Mouse (Mus musculus) embryonic facial prominence, embryonic 15.5 days (tissue): Measurements from ENCODE around the gene Syce1l. TPM values are rescaled to one million over a fixed set of nuclear protein-coding genes. Genes with fewer than 3 reads are reported as not detected.

ENCODE experiments used
- ATAC-seq: fragments of 200-750 bp; cut with Nextera tagmentation; 2 replicates; pipeline ENCODE4 v1.8.0; 2017; ENCODE audit warnings: low read depth, moderate TSS enrichment; ENCODE audit not compliant: insufficient number of reproducible peaks, low FRiP score, low TSS enrichment
- H3K27ac ChIP-seq: fragments of 300-500 bp; sonication (generic); replicated peaks from 2 replicates; pipeline ENCODE4 v1.5.1; 2015; ENCODE audit warnings: mild to moderate bottlenecking, inconsistent platforms
- H3K27me3 ChIP-seq: fragments of 300-500 bp; sonication (generic); 2 replicates; pipeline ENCODE4 v1.6.1; 2015; ENCODE audit warnings: inconsistent platforms
- H3K36me3 ChIP-seq: fragments of 300-500 bp; sonication (generic); 2 replicates; pipeline ENCODE4 v1.6.1; 2015; ENCODE audit warnings: mild to moderate bottlenecking, inconsistent platforms
- H3K4me1 ChIP-seq: fragments of 300-500 bp; sonication (generic); 2 replicates; pipeline ENCODE4 v1.6.1; 2015; ENCODE audit warnings: inconsistent platforms
- H3K4me2 ChIP-seq: fragments of 300-500 bp; sonication (generic); replicated peaks from 2 replicates; pipeline ENCODE4 v1.6.1; 2015; ENCODE audit warnings: mild to moderate bottlenecking, inconsistent platforms
- H3K4me3 ChIP-seq: fragments of 300-500 bp; sonication (generic); replicated peaks from 2 replicates; pipeline ENCODE4 v1.5.1; 2015; ENCODE audit warnings: mild to moderate bottlenecking, inconsistent platforms
- H3K9ac ChIP-seq: fragments of 300-500 bp; sonication (generic); 2 replicates; pipeline ENCODE4 v1.6.1; 2015; ENCODE audit warnings: inconsistent platforms
- H3K9me3 ChIP-seq: fragments of 300-500 bp; sonication (generic); replicated peaks from 2 replicates; pipeline ENCODE4 v1.6.1; 2016; ENCODE audit warnings: inconsistent platforms
- WGBS: fragments of 180-500 bp; shearing (Covaris S2); methylation state at CpG from one replicate; pipeline ENCODE4 v1.1.7; 2015; 5-methylcytosine and 5-hydroxymethylcytosine counted together
- polyA plus RNA-seq: library from polyadenylated mRNA; unstranded; fragments of >200 nt; fragmentation: Nextera tagmentation; extraction: Ambion mirVana; gene quantifications from 2 replicates; pipeline ENCODE4 v1.2.1, GENCODE M21; 2015

Gene Syce1l
- polyA plus RNA-seq, 1 experiment from 2014 or later = not detected

- no peak overlapping the region for H3K27ac ChIP-seq
- no peak overlapping the region for H3K4me3 ChIP-seq
- H3K4me1 ChIP-seq = 0 out of 2 replicates have a peak, but pooled peaks cover 14% of the 10 kb centered on the region
- 58% methylated on average over 3 of the region's 3 CpGs for WGBS
- no peaks in the 10 kb centered on the region for H3K27me3 ChIP-seq
- H3K4me2 ChIP-seq = no peak overlapping the region
- H3K9ac ChIP-seq = no peak overlapping the region
- no peaks in the 10 kb centered on the region for H3K36me3 ChIP-seq
- no peak for ATAC-seq
- H3K9me3 ChIP-seq = no peaks in the 10 kb centered on the region
Observed at GRCm38 (mm10) chr8:113674611-113675010, 31.6 kb downstream of the Syce1l start.

- WGBS = 52% methylated on average over 2 of the region's 2 CpGs
- ATAC-seq = no peak
- Histone ChIP-seq H3K36me3 (no peaks in the 10 kb centered on the region), H3K4me2 (no peak overlapping the region), H3K27me3 (no peaks in the 10 kb centered on the region), H3K9me3 (no peaks in the 10 kb centered on the region), H3K4me3 (no peak overlapping the region), H3K27ac (no peak overlapping the region), H3K9ac (no peak overlapping the region), H3K4me1 (0 out of 2 replicates have a peak, but pooled peaks cover 14% of the 10 kb centered on the region)
Observed at GRCm38 (mm10) chr8:113675281-113675680, 32.3 kb downstream of the Syce1l start.

- Histone ChIP-seq H3K9ac (no peak overlapping the region), H3K4me3 (no peak overlapping the region), H3K27ac (no peak overlapping the region), H3K27me3 (no peaks in the 10 kb centered on the region), H3K9me3 (no peaks in the 10 kb centered on the region), H3K36me3 (no peaks in the 10 kb centered on the region), H3K4me2 (no peak overlapping the region), H3K4me1 (0 out of 2 replicates have a peak, but pooled peaks cover 14% of the 10 kb centered on the region)
- ATAC-seq = no peak
- WGBS = 71% methylated on average over 1 of the region's 1 CpGs
Observed at GRCm38 (mm10) chr8:113676811-113677210, 33.8 kb downstream of the Syce1l start.

GRCm38 (mm10) chr8:113679361-113679760, 36.3 kb downstream of the Syce1l start:
- H3K27ac ChIP-seq = no peak overlapping the region
- no peak overlapping the region for H3K4me3 ChIP-seq
- no peaks in the 10 kb centered on the region for H3K9me3 ChIP-seq
- H3K36me3 ChIP-seq = no peaks in the 10 kb centered on the region
- WGBS = 63% methylated on average over 3 of the region's 3 CpGs
- no peak overlapping the region for H3K4me2 ChIP-seq
- no peaks in the 10 kb centered on the region for H3K27me3 ChIP-seq
- no peak for ATAC-seq
- no peak overlapping the region for H3K9ac ChIP-seq
- H3K4me1 ChIP-seq = 0 out of 2 replicates have a peak, but pooled peaks cover 2% of the 10 kb centered on the region

GRCm38 (mm10) chr8:113687889-113688542, 45.0 kb downstream of the Syce1l start:
- no peak overlapping the region; the same call in 1 of the 2 replicates for H3K4me2 ChIP-seq
- no peak overlapping the region for H3K27ac ChIP-seq

GRCm38 (mm10) chr8:113688543-113688915, 45.5 kb downstream of the Syce1l start:
- no peak overlapping the region for H3K27ac ChIP-seq
- 88% methylated on average over 8 of the region's 8 CpGs for WGBS
- H3K4me2 ChIP-seq = no peak overlapping the region
- H3K27me3 ChIP-seq = no peaks in the 10 kb centered on the region
- no peaks in the 10 kb centered on the region for H3K36me3 ChIP-seq
- H3K9me3 ChIP-seq = no peaks in the 10 kb centered on the region
- no peak overlapping the region for H3K9ac ChIP-seq
- no peak for ATAC-seq
- no peak overlapping the region for H3K4me3 ChIP-seq
- peaks cover 8% of the 10 kb centered on the region for H3K4me1 ChIP-seq

More at GRCm38 (mm10) chr8:113687889-113688542, 45.0 kb downstream of the Syce1l start:
- no peaks in the 10 kb centered on the region for H3K9me3 ChIP-seq
- H3K4me3 ChIP-seq = no peak overlapping the region
- no peak overlapping the region for H3K9ac ChIP-seq
- H3K27me3 ChIP-seq = no peaks in the 10 kb centered on the region
- no peak for ATAC-seq
- H3K36me3 ChIP-seq = no peaks in the 10 kb centered on the region
- peaks cover 8% of the 10 kb centered on the region for H3K4me1 ChIP-seq
- WGBS = 49% methylated on average over 17 of the region's 17 CpGs

- 61% methylated on average over 14 of the region's 14 CpGs for WGBS
- Histone ChIP-seq H3K36me3 (no peaks in the 10 kb centered on the region), H3K4me3 (no peak overlapping the region), H3K9me3 (no peaks in the 10 kb centered on the region), H3K4me2 (no peak overlapping the region), H3K9ac (no peak overlapping the region), H3K27ac (no peak overlapping the region), H3K27me3 (no peaks in the 10 kb centered on the region), H3K4me1 (peaks cover 8% of the 10 kb centered on the region)
- no peak for ATAC-seq
Observed at GRCm38 (mm10) chr8:113691622-113692343, 48.8 kb downstream of the Syce1l start.

GRCm38 (mm10) chr8:113704968-113705367, 62.0 kb downstream of the Syce1l start:
- 82% methylated on average over 7 of the region's 7 CpGs for WGBS
- H3K36me3 ChIP-seq = no peaks in the 10 kb centered on the region
- H3K9ac ChIP-seq = no peak overlapping the region
- no peaks in the 10 kb centered on the region for H3K27me3 ChIP-seq
- ATAC-seq = no peak
- H3K9me3 ChIP-seq = no peaks in the 10 kb centered on the region
- H3K27ac ChIP-seq = no peak overlapping the region
- H3K4me1 ChIP-seq = no peaks in the 10 kb centered on the region
- H3K4me3 ChIP-seq = no peak overlapping the region
- no peak overlapping the region for H3K4me2 ChIP-seq

Other genes with a start within 250 kb of the Syce1l start
- 7.6 and 9.1 TPM in 2 replicates for gene Mon1b, start 7.6 kb upstream of the Syce1l start, polyA plus RNA-seq
- 7.9 and 9.3 TPM in 2 replicates for gene Adamts18, start 205.5 kb downstream of the Syce1l start, polyA plus RNA-seq